9 mouse cellular contexts compared by ENCODE assay signal in genomic region chr9:95188362-95189217, GRCm38 (mm10).
A peak's percentile ranks its signal among the peaks of the same experiment; 100 is the strongest.
DNase-seq lines count a peak whose midpoint lies in the region; ATAC-seq and TF ChIP-seq lines count a peak whose summit lies in the region.
"Had no signal": no experiment of that assay in that cellular context is flagged by ENCODE, and none has a peak within 500 bp of the region (broad histone marks: within the 10 kb centered on the region; RNA-seq: fewer than 3 reads in every experiment).

No protein-coding gene starts in this region.

- peak; percentile 37 for DNase-seq in kidney, adult 9 months
- peak; percentile 56 for DNase-seq in gastrocnemius, postnatal 10 days
- peak; percentile 33 for DNase-seq in kidney, postnatal 14 days
- no peak for DNase-seq in layer of hippocampus, postnatal 10 days (ENCODE audit: low spot score in 2 of 2)
- no peak for DNase-seq in c-Kit-positive CD71-positive TER-119-positive erythroid progenitor cells, embryonic 14.5 days (ENCODE audit: low spot score)
- DNase-seq: thymus, adult 2 months had no signal

- no peaks in the 10 kb centered on the region for H3K9me3 ChIP-seq in kidney, embryonic 15.5 days (replicated peaks)

- peaks cover 19% of the 10 kb centered on the region for H3K4me1 ChIP-seq in kidney, embryonic 15.5 days

- H3K36me3 ChIP-seq in kidney, embryonic 15.5 days: no peaks in the 10 kb centered on the region
- no peaks in the 10 kb centered on the region for H3K36me3 ChIP-seq in myocyte (ENCODE audit: control insufficient read depth, insufficient read depth)

- H3K27me3 ChIP-seq in kidney, embryonic 15.5 days: no peaks in the 10 kb centered on the region
- no peaks in the 10 kb centered on the region for H3K27me3 ChIP-seq in myocyte (ENCODE audit: control insufficient read depth, insufficient read depth, insufficient read length)

- no peak for ATAC-seq in kidney, embryonic 15.5 days (replicated peaks; ENCODE audit: low FRiP score)
- no peak for ATAC-seq in frontal cortex, adult (ENCODE audit: low TSS enrichment)

- no peak overlapping the region for H3K27ac ChIP-seq in kidney, embryonic 15.5 days

- no peak overlapping the region for H3K4me3 ChIP-seq in kidney, embryonic 15.5 days (replicated peaks)
- no peak overlapping the region for H3K4me3 ChIP-seq in myocyte

- H3K9ac ChIP-seq in kidney, embryonic 15.5 days: no peak overlapping the region

- H3K4me2 ChIP-seq in kidney, embryonic 15.5 days: no peak overlapping the region
- peak overlapping the region; percentile 49 for H3K4me2 ChIP-seq in myocyte (ENCODE audit: low read depth)

- 62% methylated on average over 8 of the region's 8 CpGs for WGBS in kidney, embryonic 15.5 days

- no peaks in the 10 kb centered on the region for H3K79me2 ChIP-seq in myocyte (ENCODE audit: control insufficient read depth, insufficient read depth)

- H3ac ChIP-seq in myocyte (ENCODE audit: control insufficient read depth, insufficient read length): no peak overlapping the region

- TF ChIP-seq POLR2A in myocyte (IDR thresholded peaks at IDR 0.05; ENCODE audit: insufficient read length, low read depth): no peak

TF ChIP-seq in myocyte, 11 proteins besides CTCF, POLR2A, EP300 and RAD21:
- TF ChIP-seq USF1 (IDR thresholded peaks at IDR 0.05; ENCODE audit: low read depth) (peak; percentile 75), POLR2AphosphoS2 (IDR thresholded peaks at IDR 0.05; ENCODE audit: insufficient read length, low read depth) (no peak), E2F4 (IDR thresholded peaks at IDR 0.05; ENCODE audit: insufficient read depth) (no peak)

Comparison
In these comparisons a context has a peak if more than half of its experiments do, and no peak if none do; other contexts are left out.
1. DNase-seq: peak in kidney, adult 9 months (single experiment), gastrocnemius, postnatal 10 days (single experiment) and kidney, postnatal 14 days (single experiment); none in layer of hippocampus, postnatal 10 days (0 of 2) and c-Kit-positive CD71-positive TER-119-positive erythroid progenitor cells, embryonic 14.5 days (single experiment).